Mouse (Mus musculus) embryonic facial prominence, embryonic 11.5 days (tissue): ENCODE measurements around the gene Rbx1. TPM values are rescaled to one million over a fixed set of nuclear protein-coding genes. Genes with fewer than 3 reads are reported as not detected.
"Not testable (repeated sequence)": the region's sequence is repeated elsewhere in the genome, so short reads cannot be mapped to it uniquely, and the experiment has no call there.

Experiments used
- ATAC-seq: fragments of 200-750 bp; cut with Nextera tagmentation; replicated peaks from 2 replicates; pipeline ENCODE4 v1.8.0; 2017; ENCODE audit warnings: low read depth; ENCODE audit not compliant: insufficient number of reproducible peaks, low FRiP score, low TSS enrichment
- DNase-seq: peaks from one replicate; pipeline ENCODE4 v3.0.0-alpha.2; 2015; ENCODE audit warnings: low spot score
- H3K27ac ChIP-seq: fragments of 300-500 bp; sonication (generic); replicated peaks from 2 replicates; pipeline ENCODE4 v1.5.1; 2014; ENCODE audit warnings: mild to moderate bottlenecking, low read depth, low read length, control low read depth
- H3K27me3 ChIP-seq: fragments of 300-500 bp; sonication (generic); 2 replicates; pipeline ENCODE4 v1.6.1; 2014; ENCODE audit warnings: mild to moderate bottlenecking, low read length, moderate library complexity, mixed read lengths; ENCODE audit not compliant: control insufficient read depth, insufficient read depth
- H3K36me3 ChIP-seq: fragments of 300-500 bp; sonication (generic); replicated peaks from 2 replicates; pipeline ENCODE4 v1.6.1; 2014; ENCODE audit warnings: low read depth, mild to moderate bottlenecking, low read length, moderate library complexity, mixed read lengths; ENCODE audit not compliant: control insufficient read depth, insufficient read depth
- H3K4me1 ChIP-seq: fragments of 300-500 bp; sonication (generic); 2 replicates; pipeline ENCODE4 v1.6.1; 2014; ENCODE audit warnings: low read length, mixed read lengths; ENCODE audit not compliant: control insufficient read depth, insufficient read depth
- H3K4me2 ChIP-seq: fragments of 300-500 bp; sonication (generic); 2 replicates; pipeline ENCODE4 v1.6.1; 2014; ENCODE audit warnings: low read depth, mild to moderate bottlenecking, control low read depth, low read length, moderate library complexity
- H3K4me3 ChIP-seq: fragments of 300-500 bp; sonication (generic); 2 replicates; pipeline ENCODE4 v1.5.1; 2014; ENCODE audit warnings: low read depth, low read length, control low read depth
- H3K9ac ChIP-seq: fragments of 300-500 bp; sonication (generic); replicated peaks from 2 replicates; pipeline ENCODE4 v1.6.1; 2014; ENCODE audit warnings: mild to moderate bottlenecking, control low read depth, low read length
- H3K9me3 ChIP-seq: fragments of 300-500 bp; sonication (generic); replicated peaks from 2 replicates; pipeline ENCODE4 v1.6.1; 2016; ENCODE audit warnings: mild to moderate bottlenecking, low read length, inconsistent platforms, mixed read lengths; ENCODE audit not compliant: control insufficient read depth
- whole genome bisulfite sequencing: fragments of 180-500 bp; shearing (Covaris S2); extraction: QIAGEN DNeasy Blood & Tissue Kit; methylation state at CpG from one replicate; pipeline ENCODE4 v1.1.7; 2014; 5-methylcytosine and 5-hydroxymethylcytosine counted together
- polyA plus RNA-seq: library from polyadenylated mRNA; unstranded; fragments of >200 nt; fragmentation: Nextera tagmentation; extraction: Ambion mirVana; gene quantifications from 2 replicates; pipeline ENCODE4 v1.2.1, GENCODE M21; 2014

Rbx1 gene
- polyA plus RNA-seq, 1 experiment from 2014 or later: 534 TPM

DNA sequence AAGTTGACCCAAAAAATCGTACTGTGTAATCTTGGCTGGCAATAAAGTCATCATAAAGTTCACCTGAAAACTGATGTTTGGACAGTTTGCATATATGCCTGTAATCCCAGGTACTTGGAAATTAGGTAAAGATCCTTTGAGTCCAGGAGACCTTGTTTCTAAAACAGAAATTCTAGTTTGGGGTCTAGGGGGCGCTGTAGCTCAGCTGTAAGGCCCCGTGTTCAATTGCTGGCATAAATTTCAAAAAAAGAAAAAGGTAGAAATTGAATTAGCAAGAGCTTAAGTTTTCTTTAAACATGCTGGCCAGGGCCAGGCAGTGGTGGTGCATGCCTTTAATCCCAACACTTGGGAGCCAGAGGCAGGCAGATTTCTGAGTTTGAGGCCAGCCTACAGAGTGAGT is 9.6 kb downstream of the Rbx1 start:
- DNase-seq: no peak
- no peaks in the 10 kb centered on the region for H3K4me1 ChIP-seq
- no peak overlapping the region for H3K9ac ChIP-seq
- no peak overlapping the region for H3K4me2 ChIP-seq
- H3K9me3 ChIP-seq: no peaks in the 10 kb centered on the region
- no peaks in the 10 kb centered on the region for H3K27me3 ChIP-seq
- H3K4me3 ChIP-seq: no peak overlapping the region
- H3K36me3 ChIP-seq: peaks cover 7% of the 10 kb centered on the region
- H3K27ac ChIP-seq: no peak overlapping the region
- 41% methylated on average over 3 of the region's 3 CpGs for WGBS
- ATAC-seq: no peak

DNA sequence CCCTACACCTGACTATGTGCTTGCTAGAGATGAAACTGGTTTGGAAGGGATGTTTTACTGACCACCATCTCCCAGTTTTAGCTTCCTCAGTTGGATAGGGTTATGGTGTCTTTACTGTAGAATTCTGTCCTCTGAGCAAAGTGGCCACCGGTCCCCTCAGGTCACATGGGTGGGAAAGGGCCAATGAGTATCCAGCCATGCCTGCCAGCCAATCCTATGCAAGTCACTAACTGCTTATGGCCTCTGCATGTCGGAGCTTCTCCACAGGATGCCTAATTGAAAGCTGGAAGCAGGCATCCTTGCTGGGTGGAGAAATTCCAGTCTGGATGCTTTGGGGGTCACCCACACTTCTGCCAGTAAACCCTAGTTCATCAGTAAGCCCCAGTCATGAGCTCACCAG is 10.5 kb downstream of the Rbx1 start:
- ATAC-seq (no peak), DNase-seq (peak; percentile 33)
- Histone ChIP-seq H3K36me3 (peaks cover 2% of the 10 kb centered on the region), H3K4me3 (no peak overlapping the region), H3K9ac (no peak overlapping the region), H3K27me3 (no peaks in the 10 kb centered on the region), H3K27ac (no peak overlapping the region), H3K4me2 (no peak overlapping the region), H3K4me1 (no peaks in the 10 kb centered on the region), H3K9me3 (no peaks in the 10 kb centered on the region)
- 2% methylated on average over 2 of the region's 2 CpGs for WGBS

DNA sequence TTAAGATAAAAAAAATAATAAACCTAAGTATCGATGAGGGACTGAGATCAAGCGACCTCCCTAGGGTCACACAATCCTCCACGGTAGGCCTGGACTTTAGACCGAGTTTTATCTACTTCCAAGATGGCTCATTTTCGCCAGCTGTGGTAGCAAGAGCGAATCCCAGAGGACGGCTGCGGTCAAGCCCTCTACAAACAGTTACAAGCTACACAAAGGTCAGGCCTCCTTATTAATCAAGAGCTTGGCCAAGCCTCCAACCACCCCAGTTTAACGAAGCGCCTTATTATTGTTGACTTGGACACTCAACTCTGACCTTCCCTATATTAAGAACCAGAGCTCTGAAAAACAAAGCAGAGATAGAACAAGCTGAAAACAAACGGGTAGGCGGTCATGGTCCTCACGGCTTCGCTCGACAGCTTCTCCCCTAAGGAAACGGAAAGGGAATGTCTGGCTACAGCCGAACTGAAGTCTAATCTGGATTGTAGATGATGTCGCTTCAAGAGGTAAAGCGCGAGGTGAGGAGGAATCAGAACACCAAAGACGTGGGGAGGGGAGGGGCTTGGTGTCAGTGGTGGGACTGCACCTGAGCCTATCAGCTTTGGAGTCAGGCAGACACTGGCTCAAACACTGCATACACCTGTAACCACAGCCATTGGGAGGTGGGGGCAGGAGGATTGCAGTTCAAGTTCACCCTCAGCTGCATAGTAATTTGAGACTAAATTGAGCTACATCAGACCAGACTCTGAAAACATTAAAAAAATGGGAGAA is 13.5 kb downstream of the Rbx1 start:
- H3K4me3 ChIP-seq: no peak overlapping the region
- no peak overlapping the region for H3K9ac ChIP-seq
- ATAC-seq (no peak), DNase-seq (no peak)
- H3K4me1 ChIP-seq: no peaks in the 10 kb centered on the region
- H3K36me3 ChIP-seq: no peaks in the 10 kb centered on the region; the same call in 1 of the 2 replicates
- 64% methylated on average over 21 of the region's 21 CpGs for WGBS
- no peaks in the 10 kb centered on the region for H3K27me3 ChIP-seq
- no peak overlapping the region for H3K4me2 ChIP-seq
- no peaks in the 10 kb centered on the region for H3K9me3 ChIP-seq
- no peak overlapping the region for H3K27ac ChIP-seq

- not testable (repeated sequence) for ATAC-seq, H3K9me3 ChIP-seq, H3K36me3 ChIP-seq, H3K9ac ChIP-seq, H3K4me3 ChIP-seq, H3K4me1 ChIP-seq, DNase-seq, H3K27me3 ChIP-seq, H3K27ac ChIP-seq, H3K4me2 ChIP-seq
- 65% methylated on average over 3 of the region's 3 CpGs for WGBS
Observed at GRCm38 (mm10) chr15:81480284-81480683, 14.2 kb downstream of the Rbx1 start.

DNA sequence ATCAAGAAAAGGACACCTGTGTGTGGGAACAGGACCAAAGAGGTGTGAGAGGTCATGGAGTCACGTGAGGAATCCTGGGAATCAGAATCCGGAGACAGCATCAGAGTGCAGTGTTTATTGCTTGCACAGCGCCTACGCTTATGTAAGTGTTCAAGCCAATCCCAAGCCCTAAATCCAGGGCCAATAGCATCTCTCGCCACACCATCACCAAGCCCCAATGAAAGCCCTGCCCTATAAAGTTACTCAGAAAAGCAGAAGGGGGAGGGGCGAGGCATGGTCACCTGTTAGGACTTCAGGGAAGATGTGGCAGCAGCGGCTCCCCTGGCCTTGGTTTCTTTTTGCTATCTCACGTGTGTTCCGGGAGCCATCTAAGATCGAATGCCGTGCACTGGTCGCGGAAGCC is 14.9 kb downstream of the Rbx1 start:
- H3K9ac ChIP-seq: peak overlapping the region; percentile 25; the same call in 1 of the 2 replicates
- 15% methylated on average over 13 of the region's 13 CpGs for WGBS
- H3K9me3 ChIP-seq: no peaks in the 10 kb centered on the region
- no peaks in the 10 kb centered on the region for H3K4me1 ChIP-seq
- 0 out of 2 replicates have a peak overlapping the region, but pooled peaks have one; percentile 15 for H3K4me3 ChIP-seq
- DNase-seq: peak; percentile 50
- H3K27ac ChIP-seq: no peak overlapping the region
- H3K27me3 ChIP-seq: no peaks in the 10 kb centered on the region
- ATAC-seq: no peak
- H3K36me3 ChIP-seq: no peaks in the 10 kb centered on the region
- peak overlapping the region; percentile 39 for H3K4me2 ChIP-seq

GRCm38 (mm10) chr15:81482966-81483365 is 16.9 kb downstream of the Rbx1 start:
- H3K4me3 ChIP-seq: no peak overlapping the region
- 78% methylated on average over 2 of the region's 2 CpGs for WGBS
- H3K27ac ChIP-seq: no peak overlapping the region
- H3K27me3 ChIP-seq: no peaks in the 10 kb centered on the region
- no peak for DNase-seq
- H3K9me3 ChIP-seq: no peaks in the 10 kb centered on the region
- H3K4me2 ChIP-seq: no peak overlapping the region
- no peak overlapping the region for H3K9ac ChIP-seq
- no peaks in the 10 kb centered on the region for H3K36me3 ChIP-seq
- H3K4me1 ChIP-seq: no peaks in the 10 kb centered on the region
- no peak for ATAC-seq

DNA sequence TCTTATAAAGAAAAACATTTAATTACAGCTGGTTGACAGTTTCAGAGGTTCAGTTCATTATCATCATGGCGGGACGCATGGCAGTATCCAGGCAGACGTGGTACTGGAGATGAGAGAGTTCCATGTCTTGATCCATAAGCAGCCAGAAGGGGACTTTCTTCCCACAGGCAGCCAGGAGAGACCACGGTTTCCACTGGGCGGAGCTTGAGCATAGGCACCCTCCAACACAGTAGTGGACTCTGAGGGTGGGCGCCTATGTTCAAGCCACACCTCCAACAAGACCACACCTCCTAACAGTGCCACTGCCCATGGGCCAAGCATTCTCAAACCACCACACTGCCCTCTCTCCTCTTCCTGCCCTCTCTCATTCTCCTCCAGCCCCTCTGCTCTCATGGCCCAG is 17.6 kb downstream of the Rbx1 start:
- no peaks in the 10 kb centered on the region for H3K9me3 ChIP-seq
- H3K4me2 ChIP-seq: no peak overlapping the region
- H3K27ac ChIP-seq: no peak overlapping the region
- no peaks in the 10 kb centered on the region for H3K4me1 ChIP-seq
- WGBS: 88% methylated on average over 6 of the region's 6 CpGs
- no peak overlapping the region for H3K9ac ChIP-seq
- no peaks in the 10 kb centered on the region for H3K36me3 ChIP-seq
- no peak overlapping the region for H3K4me3 ChIP-seq
- ATAC-seq: no peak
- no peak for DNase-seq
- H3K27me3 ChIP-seq: no peaks in the 10 kb centered on the region

DNA sequence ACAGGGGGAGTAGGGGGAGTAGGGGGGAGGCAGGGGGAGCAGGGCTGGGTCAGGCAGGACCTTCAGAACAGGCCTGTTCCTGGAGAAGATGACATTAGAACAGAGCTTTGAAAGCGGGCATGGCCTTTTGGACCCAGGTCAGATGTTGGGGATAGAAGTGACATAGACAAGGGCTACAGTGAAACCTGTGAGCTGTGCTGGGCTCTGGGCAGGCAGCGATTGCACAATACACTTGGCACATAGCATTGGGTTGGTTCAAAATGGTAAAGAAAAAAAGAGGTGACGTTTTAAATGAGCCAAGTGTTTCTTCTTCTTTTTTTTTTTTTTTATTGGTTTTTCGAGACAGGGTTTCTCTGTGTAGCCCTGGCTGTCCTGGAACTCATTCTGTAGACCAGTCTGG is 19.4 kb downstream of the Rbx1 start:
- no peak overlapping the region for H3K9ac ChIP-seq
- ATAC-seq (no peak), DNase-seq (no peak)
- WGBS: 87% methylated on average over 4 of the region's 4 CpGs
- H3K4me2 ChIP-seq: no peak overlapping the region
- H3K9me3 ChIP-seq: no peaks in the 10 kb centered on the region
- H3K4me3 ChIP-seq: no peak overlapping the region
- H3K36me3 ChIP-seq: no peaks in the 10 kb centered on the region
- no peaks in the 10 kb centered on the region for H3K27me3 ChIP-seq
- H3K27ac ChIP-seq: no peak overlapping the region
- H3K4me1 ChIP-seq: no peaks in the 10 kb centered on the region
